Mouse (Mus musculus): ENCODE data around the gene Nop9. TPM values are rescaled to one million over a fixed set of nuclear protein-coding genes. Genes with fewer than 3 reads are reported as not detected.

Nop9 gene
- total RNA-seq, 2 experiments from 2014 or later: 11.2 to 11.4 TPM

DNA sequence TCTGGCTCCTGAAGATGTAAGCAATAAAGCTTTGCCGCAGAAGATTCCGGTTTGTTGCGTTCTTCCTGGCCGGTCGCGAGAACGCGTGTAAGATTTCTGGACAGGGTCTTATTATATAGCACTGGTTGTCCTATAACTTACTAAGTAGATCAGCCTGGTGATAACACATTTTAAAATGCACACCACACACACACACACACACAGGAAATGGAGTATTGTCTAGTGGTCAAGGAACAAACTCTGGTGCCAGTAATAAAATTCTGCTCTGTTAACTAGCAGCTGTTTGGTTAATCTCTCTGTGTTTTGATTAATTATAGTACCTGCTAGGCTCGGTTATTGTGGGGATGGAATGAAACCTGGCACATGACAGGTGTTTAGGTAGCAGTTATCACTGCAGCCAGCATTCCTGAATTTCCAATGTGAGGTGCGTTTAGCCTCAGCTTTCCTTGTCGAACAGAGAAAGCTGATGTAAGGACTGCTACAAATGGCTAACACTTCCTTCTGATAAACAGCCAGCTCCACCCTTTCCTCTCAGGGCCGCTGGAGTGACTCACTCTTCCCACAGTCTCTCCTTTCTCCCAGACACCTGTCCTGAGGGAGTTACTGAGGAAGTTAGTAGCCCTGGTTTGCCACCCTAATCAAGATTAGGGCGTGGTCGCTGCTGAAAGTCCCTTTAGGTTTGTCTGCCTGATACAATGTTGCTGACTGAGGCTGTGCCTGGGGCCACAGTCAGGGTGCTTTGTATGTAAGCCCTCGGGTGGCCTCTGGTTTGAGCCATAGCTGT, 50.1 kb downstream of the Nop9 start:
- intact Hi-C loops (cut with DNase I): no loop called here
- DNase-seq: no peak

Other genes starting within 250 kb of the Nop9 start
- gene Cpne6, start 235.2 kb upstream of the Nop9 start, total RNA-seq (2021): not detected
- not detected for gene Nrl, start 220.7 kb upstream of the Nop9 start, total RNA-seq (2021)
- 10 to 100 TPM; 17.7 to 23.0 TPM for gene Pck2, start 205.4 kb upstream of the Nop9 start, total RNA-seq (2021)
- 100 to 1,000 TPM; 112 to 118 TPM for gene Dcaf11, start 185.7 kb upstream of the Nop9 start, total RNA-seq (2021)
- under 1 TPM in 1 of 2 experiments, not detected in 1; 0.69 TPM for gene A730061H03Rik, start 185.3 kb upstream of the Nop9 start, total RNA-seq (2021)
- gene Fitm1, start 170.1 kb upstream of the Nop9 start, total RNA-seq (2021): 100 to 1,000 TPM; 204 to 226 TPM
- 100 to 1,000 TPM; 218 to 238 TPM for gene Psme1, start 167.6 kb upstream of the Nop9 start, total RNA-seq (2021)
- 10 to 100 TPM; 39.9 to 45.0 TPM for gene Emc9, start 160.4 kb upstream of the Nop9 start, total RNA-seq (2021)
- 100 to 1,000 TPM in 1 of 2 experiments, 10 to 100 TPM in 1; 90.7 to 132 TPM for gene Psme2, start 154.6 kb upstream of the Nop9 start, total RNA-seq (2021)
- gene Rnf31, start 154.0 kb upstream of the Nop9 start, total RNA-seq (2021): 10 to 100 TPM; 21.8 to 26.1 TPM
- 1 to 10 TPM; 9.2 to 9.3 TPM for gene Irf9, start 142.1 kb upstream of the Nop9 start, total RNA-seq (2021)
- 1 to 10 TPM in 1 of 2 experiments, under 1 TPM in 1; 0.72 to 1.2 TPM for gene Rec8, start 127.7 kb upstream of the Nop9 start, total RNA-seq (2021)
- gene Ipo4, start 109.7 kb upstream of the Nop9 start, total RNA-seq (2021): 10 to 100 TPM; 41.4 to 49.9 TPM
- 1 to 10 TPM; 2.2 to 2.9 TPM for gene Gm49378, start 107.8 kb upstream of the Nop9 start, total RNA-seq (2021)
- 10 to 100 TPM; 45.3 to 45.4 TPM for gene Tm9sf1, start 101.9 kb upstream of the Nop9 start, total RNA-seq (2021)
- under 1 TPM; 0.53 to 0.76 TPM for gene Tssk4, start 95.5 kb upstream of the Nop9 start, total RNA-seq (2021)
- 10 to 100 TPM; 52.4 to 55.9 TPM for gene Mdp1, start 85.2 kb upstream of the Nop9 start, total RNA-seq (2021)
- 10 to 100 TPM; 12.8 to 14.1 TPM for gene Gmpr2, start 73.8 kb upstream of the Nop9 start, total RNA-seq (2021)
- gene Nedd8, start 73.6 kb upstream of the Nop9 start, total RNA-seq (2021): 100 to 1,000 TPM; 254 to 257 TPM
- gene Tinf2, start 63.9 kb upstream of the Nop9 start, total RNA-seq (2021): 10 to 100 TPM; 10.5 to 10.8 TPM
- gene Tgm1, start 31.8 kb upstream of the Nop9 start, total RNA-seq (2021): under 1 TPM; 0.29 TPM
- 10 to 100 TPM; 11.4 to 13.7 TPM for gene Rabggta, start 23.4 kb upstream of the Nop9 start, total RNA-seq (2021)
- 10 to 100 TPM; 54.6 to 56.2 TPM for gene Dhrs1, start within 50 bp of the Nop9 start, total RNA-seq (2021)
- gene Cideb, start 12.8 kb downstream of the Nop9 start, total RNA-seq (2021): 1 to 10 TPM in 1 of 2 experiments, under 1 TPM in 1; 1.00 to 1.0 TPM
- gene Ltb4r2, start 15.7 kb downstream of the Nop9 start, total RNA-seq (2021): under 1 TPM; 0.12 to 0.17 TPM
- gene Ltb4r1, start 20.3 kb downstream of the Nop9 start, total RNA-seq (2021): under 1 TPM; 0.37 to 0.60 TPM
- 10 to 100 TPM; 19.8 to 21.1 TPM for gene Adcy4, start 38.4 kb downstream of the Nop9 start, total RNA-seq (2021)
- 1 to 10 TPM; 4.4 to 6.1 TPM for gene Ripk3, start 43.2 kb downstream of the Nop9 start, total RNA-seq (2021)
- gene Nfatc4, start 77.5 kb downstream of the Nop9 start, total RNA-seq (2021): 1 to 10 TPM; 7.0 to 9.2 TPM
- 10 to 100 TPM; 13.6 to 15.8 TPM for gene Nynrin, start 108.3 kb downstream of the Nop9 start, total RNA-seq (2021)
- gene Cbln3, start 138.7 kb downstream of the Nop9 start, total RNA-seq (2021): under 1 TPM; 0.10 TPM
- 10 to 100 TPM; 13.4 to 14.3 TPM for gene Khnyn, start 139.3 kb downstream of the Nop9 start, total RNA-seq (2021)
- gene Sdr39u1, start 154.6 kb downstream of the Nop9 start, total RNA-seq (2021): 10 to 100 TPM; 71.5 to 78.4 TPM
- 1 to 10 TPM; 4.4 to 5.1 TPM for gene Cma1, start 199.0 kb downstream of the Nop9 start, total RNA-seq (2021)
- gene Cma2, start 205.3 kb downstream of the Nop9 start, total RNA-seq (2021): not detected

Data from heart, postnatal 14 days (tissue).